Mouse (Mus musculus) right cerebral cortex, postnatal 36 days (tissue): Measurements from ENCODE around the gene BC034090.
"Not testable (repeated sequence)": the region's sequence is repeated elsewhere in the genome, so short reads cannot be mapped to it uniquely, and the experiment has no call there.

Source experiments
- DNase-seq, 2 experiments: peaks; one replicate each; pipeline ENCODE4 v3.0.0; 2022; ENCODE audit warnings: low spot score in 2 of 2, mixed read lengths in 1 of 2

Gene BC034090

GRCm38 (mm10) chr1:155192805-155193368 is 51.4 kb downstream of the BC034090 start:
- no peak for DNase-seq

GRCm38 (mm10) chr1:155191671-155192070 is 52.6 kb downstream of the BC034090 start:
- DNase-seq, result no peak

- no peak for DNase-seq
These were observed 53.0 kb downstream of the BC034090 start for GRCm38 (mm10) chr1:155191219-155191618.

- no peak for DNase-seq
These were observed 55.6 kb downstream of the BC034090 start for GRCm38 (mm10) chr1:155188656-155189055.

- DNase-seq, result no peak
These were observed 60.1 kb downstream of the BC034090 start for GRCm38 (mm10) chr1:155184191-155184590.

GRCm38 (mm10) chr1:155178192-155178924 is 65.9 kb downstream of the BC034090 start:
- no peak for DNase-seq

- DNase-seq, result no peak
These were observed 69.8 kb downstream of the BC034090 start for GRCm38 (mm10) chr1:155174424-155174823.

GRCm38 (mm10) chr1:155173644-155174016 is 70.6 kb downstream of the BC034090 start:
- not testable (repeated sequence) for DNase-seq

- no peak for DNase-seq
These were observed 71.2 kb downstream of the BC034090 start for GRCm38 (mm10) chr1:155172895-155173643.

GRCm38 (mm10) chr1:155169935-155170334 is 74.3 kb downstream of the BC034090 start:
- no peak for DNase-seq

- peak in 1 of 2 experiments; percentile 30 for DNase-seq
These were observed 76.8 kb downstream of the BC034090 start for GRCm38 (mm10) chr1:155167453-155167852.
